Mouse (Mus musculus): ENCODE data around the gene Mybbp1a. TPM values are rescaled to one million over a fixed set of nuclear protein-coding genes. Genes with fewer than 3 reads are reported as not detected.
A peak's percentile ranks its signal among the peaks of the same experiment; 100 is the strongest.

Gene Mybbp1a
- 145 and 146 TPM in 2 replicates for polyA plus RNA-seq (2014; fragmentation: Nextera tagmentation; extraction: Ambion mirVana)

DNA sequence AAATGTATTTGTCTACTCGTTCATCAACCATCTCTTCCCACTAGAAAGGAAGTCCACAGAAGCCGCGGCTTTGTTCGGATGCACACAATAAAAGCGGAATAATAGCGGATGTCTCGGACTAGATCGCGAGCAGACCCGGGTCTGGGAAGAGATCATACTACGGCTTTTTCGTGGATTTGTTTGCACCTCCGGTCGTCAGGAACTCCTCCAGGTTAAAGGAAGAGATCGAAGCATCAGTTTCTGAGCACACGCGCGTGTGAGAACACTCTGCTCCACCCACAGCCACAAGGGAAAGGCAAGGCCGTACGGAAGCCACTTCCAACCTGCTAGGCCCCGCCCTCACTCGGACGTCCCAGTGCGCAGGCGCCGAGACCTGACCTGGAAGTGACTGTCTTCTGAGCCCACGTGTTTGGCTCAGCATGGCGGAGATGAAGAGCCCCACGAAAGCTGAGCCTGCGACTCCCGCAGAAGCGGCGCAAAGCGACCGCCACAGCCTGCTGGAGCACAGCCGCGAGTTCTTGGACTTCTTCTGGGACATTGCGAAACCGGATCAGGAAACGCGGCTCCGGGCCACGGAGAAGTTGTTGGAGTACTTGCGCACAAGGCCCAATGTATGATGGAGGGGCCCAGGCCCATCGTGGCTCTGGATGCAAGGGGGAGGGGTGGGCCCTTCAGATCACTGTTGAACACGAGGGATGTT, at the start of gene Mybbp1a:
Gene Mybbp1a (plus strand): TSS at position 391 of the 700 bp plus-strand sequence.
- DNase-seq (ENCODE audit: low spot score): peak; percentile 98
- peak within 1 kb of the TSS; percentile 84 for H3K9ac ChIP-seq (ENCODE audit: low read length)
- no peaks in the 10 kb centered on the region for H3K9me3 ChIP-seq (ENCODE audit: control insufficient read depth, low read length)
- H3K4me2 ChIP-seq (ENCODE audit: low read depth): peak within 1 kb of the TSS; percentile 88
- peak within 1 kb of the TSS; percentile 90 for H3K27ac ChIP-seq (ENCODE audit: low read depth, low read length)
- H3K4me3 ChIP-seq (ENCODE audit: low read depth, low read length): peak within 1 kb of the TSS; percentile 83
- H3K36me3 ChIP-seq (ENCODE audit: control insufficient read depth, insufficient read depth, low read length): peaks cover 25% of the 10 kb centered on the region
- peaks cover 6% of the 10 kb centered on the region for H3K4me1 ChIP-seq (ENCODE audit: control insufficient read depth, insufficient read depth, low read length)
- ATAC-seq (ENCODE audit: insufficient read depth, low FRiP score, low TSS enrichment): peak; percentile 91
- WGBS: under 1% methylated on average over 46 of the region's 46 CpGs
- H3K27me3 ChIP-seq (ENCODE audit: control insufficient read depth, insufficient read depth, low read length): no peaks in the 10 kb centered on the region

DNA sequence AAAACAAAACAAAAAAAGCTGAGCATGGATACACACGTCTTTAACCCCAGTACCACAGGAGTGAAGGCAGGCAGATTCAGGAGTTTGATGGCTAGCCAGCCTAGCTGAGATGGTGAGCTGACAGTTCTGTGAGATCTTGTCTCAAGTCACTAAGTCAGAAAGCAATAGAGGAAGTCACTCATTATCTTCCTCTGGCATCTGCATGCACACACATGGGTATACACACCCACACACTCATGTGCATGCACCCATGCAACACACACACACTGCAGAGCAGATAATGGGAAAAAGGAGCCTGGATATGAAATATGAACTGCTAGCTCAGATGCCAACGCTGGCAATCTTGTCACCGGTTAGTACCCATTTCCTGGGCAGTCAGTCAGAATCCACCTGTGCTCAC, 47.9 kb upstream of the Mybbp1a start:
- DNase-seq (ENCODE audit: low spot score): no peak
- Histone ChIP-seq H3K27me3 (ENCODE audit: control insufficient read depth, insufficient read depth, low read length) (no peaks in the 10 kb centered on the region), H3K27ac (ENCODE audit: low read depth, low read length) (no peak overlapping the region), H3K36me3 (ENCODE audit: control insufficient read depth, insufficient read depth, low read length) (no peaks in the 10 kb centered on the region), H3K4me1 (ENCODE audit: control insufficient read depth, insufficient read depth, low read length) (no peaks in the 10 kb centered on the region), H3K9me3 (ENCODE audit: control insufficient read depth, low read length) (no peaks in the 10 kb centered on the region), H3K4me3 (ENCODE audit: low read depth, low read length) (no peak overlapping the region), H3K9ac (ENCODE audit: low read length) (no peak overlapping the region), H3K4me2 (ENCODE audit: low read depth) (no peak overlapping the region)
- no peak for ATAC-seq (ENCODE audit: insufficient read depth, low FRiP score, low TSS enrichment)
- 95% methylated on average over 3 of the region's 3 CpGs for WGBS

DNA sequence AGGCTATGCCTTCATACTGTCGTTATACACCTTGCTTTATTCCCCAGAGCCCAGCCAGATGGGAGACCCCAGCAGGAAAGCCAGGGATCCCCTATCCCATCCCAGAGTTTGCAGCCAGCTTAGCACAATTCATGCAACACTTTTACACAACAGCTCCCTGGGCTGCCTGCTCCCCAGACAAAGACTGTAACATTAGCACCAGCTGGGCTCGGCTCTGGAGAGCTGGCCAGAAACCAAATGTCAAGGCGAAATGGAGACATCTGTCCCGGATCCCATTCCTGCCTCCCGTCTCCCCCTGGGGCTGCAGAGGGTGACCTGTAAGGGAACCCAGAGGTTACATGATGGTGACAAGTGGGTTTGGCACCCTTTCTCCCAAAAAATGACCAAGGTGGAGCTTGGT, 47.5 kb upstream of the Mybbp1a start:
- DNase-seq (ENCODE audit: low spot score): no peak
- no peak overlapping the region for H3K4me2 ChIP-seq (ENCODE audit: low read depth)
- no peak overlapping the region for H3K9ac ChIP-seq (ENCODE audit: low read length)
- ATAC-seq (ENCODE audit: insufficient read depth, low FRiP score, low TSS enrichment): no peak
- no peak overlapping the region for H3K4me3 ChIP-seq (ENCODE audit: low read depth, low read length)
- H3K27me3 ChIP-seq (ENCODE audit: control insufficient read depth, insufficient read depth, low read length): no peaks in the 10 kb centered on the region
- H3K36me3 ChIP-seq (ENCODE audit: control insufficient read depth, insufficient read depth, low read length): no peaks in the 10 kb centered on the region
- 54% methylated on average over 5 of the region's 5 CpGs for WGBS
- no peaks in the 10 kb centered on the region for H3K4me1 ChIP-seq (ENCODE audit: control insufficient read depth, insufficient read depth, low read length)
- no peak overlapping the region for H3K27ac ChIP-seq (ENCODE audit: low read depth, low read length)
- no peaks in the 10 kb centered on the region for H3K9me3 ChIP-seq (ENCODE audit: control insufficient read depth, low read length)

DNA sequence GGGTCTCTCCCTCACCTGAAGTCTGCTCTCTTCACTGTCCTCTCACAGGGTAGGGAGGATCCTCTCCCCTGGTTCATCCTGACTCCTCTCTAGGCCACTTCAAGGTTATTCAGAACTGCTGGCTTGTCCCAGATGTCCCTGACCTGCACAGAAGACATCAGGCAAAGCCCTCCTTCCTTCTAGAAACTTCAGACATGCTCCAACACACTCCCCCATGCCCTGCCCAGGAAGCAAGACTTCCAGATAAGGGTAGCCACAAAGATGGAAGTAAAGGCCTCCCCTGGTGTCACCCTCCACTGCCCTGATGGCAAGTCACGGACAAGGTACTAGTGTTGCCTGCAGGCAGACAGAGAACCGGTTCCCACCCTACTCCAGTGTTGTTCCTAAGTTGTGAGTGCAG, 46.5 kb upstream of the Mybbp1a start:
- WGBS: 86% methylated on average over 2 of the region's 2 CpGs

DNA sequence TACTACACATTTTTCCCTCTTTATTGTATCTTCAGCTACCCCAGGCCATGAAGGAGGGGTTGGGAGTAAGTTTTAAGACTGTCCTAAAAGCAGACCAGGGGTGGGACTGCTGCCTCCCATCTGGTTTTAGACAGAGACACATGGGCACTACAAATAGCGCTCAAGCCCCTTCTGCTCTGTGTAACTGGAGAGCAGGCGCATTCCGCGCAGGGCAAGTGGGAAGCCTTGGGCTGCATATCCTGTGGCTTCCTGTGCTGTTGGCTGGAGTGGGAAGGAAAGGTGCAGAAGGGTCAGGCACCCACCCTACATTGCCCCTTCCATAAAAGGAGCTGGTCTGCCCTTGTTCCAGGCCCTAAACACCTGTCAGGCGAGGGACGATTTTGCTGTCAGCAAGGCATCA, 45.5 kb upstream of the Mybbp1a start:
- Histone ChIP-seq H3K9me3 (ENCODE audit: control insufficient read depth, low read length) (no peaks in the 10 kb centered on the region), H3K4me3 (ENCODE audit: low read depth, low read length) (no peak overlapping the region), H3K36me3 (ENCODE audit: control insufficient read depth, insufficient read depth, low read length) (no peaks in the 10 kb centered on the region), H3K27me3 (ENCODE audit: control insufficient read depth, insufficient read depth, low read length) (no peaks in the 10 kb centered on the region), H3K9ac (ENCODE audit: low read length) (no peak overlapping the region), H3K4me1 (ENCODE audit: control insufficient read depth, insufficient read depth, low read length) (no peaks in the 10 kb centered on the region), H3K4me2 (ENCODE audit: low read depth) (no peak overlapping the region), H3K27ac (ENCODE audit: low read depth, low read length) (no peak overlapping the region)
- ATAC-seq (ENCODE audit: insufficient read depth, low FRiP score, low TSS enrichment) (no peak), DNase-seq (ENCODE audit: low spot score) (no peak)
- WGBS: 69% methylated on average over 6 of the region's 6 CpGs

More for the DNA sequence above, 46.5 kb upstream of the Mybbp1a start:
- Histone ChIP-seq H3K4me3 (ENCODE audit: low read depth, low read length) (no peak overlapping the region), H3K9me3 (ENCODE audit: control insufficient read depth, low read length) (no peaks in the 10 kb centered on the region), H3K27ac (ENCODE audit: low read depth, low read length) (no peak overlapping the region), H3K4me2 (ENCODE audit: low read depth) (no peak overlapping the region), H3K27me3 (ENCODE audit: control insufficient read depth, insufficient read depth, low read length) (no peaks in the 10 kb centered on the region), H3K4me1 (ENCODE audit: control insufficient read depth, insufficient read depth, low read length) (no peaks in the 10 kb centered on the region), H3K36me3 (ENCODE audit: control insufficient read depth, insufficient read depth, low read length) (no peaks in the 10 kb centered on the region), H3K9ac (ENCODE audit: low read length) (no peak overlapping the region)
- ATAC-seq (ENCODE audit: insufficient read depth, low FRiP score, low TSS enrichment): no peak
- no peak for DNase-seq (ENCODE audit: low spot score)

DNA sequence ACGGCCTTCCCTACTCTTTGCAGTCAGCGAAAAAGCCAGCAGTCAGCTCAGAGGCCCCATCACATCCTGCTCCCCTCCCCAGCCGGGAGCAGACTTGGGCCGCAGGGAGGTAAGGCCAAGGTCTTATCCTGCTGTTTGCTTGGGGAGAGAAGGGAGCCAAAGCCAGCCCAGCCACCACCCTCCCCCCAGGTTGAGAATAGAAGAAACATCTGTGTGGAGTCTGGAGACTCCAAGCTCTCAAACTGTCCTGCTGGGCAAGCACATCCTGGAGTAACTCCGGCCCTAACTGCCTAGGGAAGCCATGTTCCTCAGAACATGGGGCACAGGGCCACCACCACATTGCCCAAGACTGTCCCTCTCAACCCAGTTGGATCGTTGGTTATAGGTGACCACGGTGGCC, 44.5 kb upstream of the Mybbp1a start:
- Histone ChIP-seq H3K27me3 (ENCODE audit: control insufficient read depth, insufficient read depth, low read length) (no peaks in the 10 kb centered on the region), H3K4me1 (ENCODE audit: control insufficient read depth, insufficient read depth, low read length) (no peaks in the 10 kb centered on the region; the same call in 1 of the 2 replicates), H3K36me3 (ENCODE audit: control insufficient read depth, insufficient read depth, low read length) (no peaks in the 10 kb centered on the region), H3K27ac (ENCODE audit: low read depth, low read length) (no peak overlapping the region), H3K9me3 (ENCODE audit: control insufficient read depth, low read length) (no peaks in the 10 kb centered on the region), H3K9ac (ENCODE audit: low read length) (no peak overlapping the region), H3K4me2 (ENCODE audit: low read depth) (no peak overlapping the region), H3K4me3 (ENCODE audit: low read depth, low read length) (no peak overlapping the region)
- ATAC-seq (ENCODE audit: insufficient read depth, low FRiP score, low TSS enrichment) (no peak), DNase-seq (ENCODE audit: low spot score) (no peak)
- WGBS: 87% methylated on average over 7 of the region's 7 CpGs

DNA sequence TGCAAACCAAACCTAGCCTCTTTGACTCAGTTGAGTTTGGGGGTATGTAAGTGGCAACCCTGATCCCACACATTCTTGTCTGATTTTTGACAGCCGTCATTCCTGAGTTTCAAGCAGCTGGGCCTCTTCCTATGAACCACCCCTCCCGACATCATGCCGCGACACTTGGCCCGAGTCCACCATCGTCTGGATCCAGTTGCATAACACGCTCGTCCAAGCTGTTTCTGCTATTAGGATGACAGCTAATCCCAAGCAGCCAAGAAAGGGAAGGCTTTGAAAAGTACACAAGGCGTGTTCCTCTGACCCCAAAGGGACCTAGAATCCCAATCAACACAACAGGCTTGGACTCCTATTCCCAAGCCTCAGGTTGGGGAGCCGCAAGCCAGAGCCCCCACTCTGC, 44.1 kb upstream of the Mybbp1a start:
- WGBS: 92% methylated on average over 10 of the region's 10 CpGs
- Histone ChIP-seq H3K27ac (ENCODE audit: low read depth, low read length) (no peak overlapping the region), H3K36me3 (ENCODE audit: control insufficient read depth, insufficient read depth, low read length) (no peaks in the 10 kb centered on the region), H3K9me3 (ENCODE audit: control insufficient read depth, low read length) (no peaks in the 10 kb centered on the region), H3K27me3 (ENCODE audit: control insufficient read depth, insufficient read depth, low read length) (no peaks in the 10 kb centered on the region), H3K4me2 (ENCODE audit: low read depth) (no peak overlapping the region), H3K4me1 (ENCODE audit: control insufficient read depth, insufficient read depth, low read length) (no peaks in the 10 kb centered on the region; the same call in 1 of the 2 replicates), H3K4me3 (ENCODE audit: low read depth, low read length) (no peak overlapping the region), H3K9ac (ENCODE audit: low read length) (no peak overlapping the region)
- ATAC-seq (ENCODE audit: insufficient read depth, low FRiP score, low TSS enrichment): no peak
- DNase-seq (ENCODE audit: low spot score): no peak

DNA sequence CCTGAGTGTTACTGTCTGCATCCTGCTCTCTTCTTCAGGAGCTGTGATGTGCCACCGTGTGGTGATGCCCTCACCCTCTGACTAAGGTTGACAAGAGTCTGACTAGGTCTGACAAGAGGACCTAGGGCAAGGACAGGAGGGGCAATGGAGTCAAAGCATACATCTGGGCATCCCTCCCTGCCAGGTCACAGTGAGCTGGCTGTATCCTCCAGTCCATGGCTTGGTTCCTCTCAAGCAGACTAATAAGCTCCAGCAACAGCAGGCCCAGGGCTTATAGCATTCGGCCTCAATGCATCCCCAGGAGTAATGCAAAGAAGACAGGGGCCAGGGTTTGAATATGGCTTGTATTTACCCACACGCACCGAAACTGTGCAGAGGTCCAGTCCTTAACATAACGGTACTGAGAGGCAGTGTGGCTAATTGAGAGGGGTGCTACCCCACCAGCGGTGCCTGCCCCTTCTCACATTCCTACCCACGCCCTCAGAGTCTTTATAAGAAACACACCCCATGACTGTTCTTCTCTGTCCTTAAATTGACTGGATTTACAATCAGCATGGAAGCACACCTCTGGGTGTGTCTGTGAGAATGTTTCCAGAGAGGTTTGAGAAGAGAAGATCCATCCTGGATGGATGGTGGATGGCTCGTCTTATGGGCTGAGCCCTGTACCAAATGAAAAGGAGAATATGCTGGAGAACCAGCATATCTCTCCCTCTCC, 43.2 kb upstream of the Mybbp1a start:
- H3K27me3 ChIP-seq (ENCODE audit: control insufficient read depth, insufficient read depth, low read length): no peaks in the 10 kb centered on the region
- H3K4me2 ChIP-seq (ENCODE audit: low read depth): no peak overlapping the region
- no peak overlapping the region for H3K9ac ChIP-seq (ENCODE audit: low read length)
- H3K4me1 ChIP-seq (ENCODE audit: control insufficient read depth, insufficient read depth, low read length): no peaks in the 10 kb centered on the region; the same call in 1 of the 2 replicates
- H3K4me3 ChIP-seq (ENCODE audit: low read depth, low read length): no peak overlapping the region
- no peaks in the 10 kb centered on the region for H3K9me3 ChIP-seq (ENCODE audit: control insufficient read depth, low read length)
- no peak overlapping the region for H3K27ac ChIP-seq (ENCODE audit: low read depth, low read length)
- no peak for ATAC-seq (ENCODE audit: insufficient read depth, low FRiP score, low TSS enrichment)
- 87% methylated on average over 8 of the region's 8 CpGs for WGBS
- H3K36me3 ChIP-seq (ENCODE audit: control insufficient read depth, insufficient read depth, low read length): no peaks in the 10 kb centered on the region
- DNase-seq (ENCODE audit: low spot score): no peak

DNA sequence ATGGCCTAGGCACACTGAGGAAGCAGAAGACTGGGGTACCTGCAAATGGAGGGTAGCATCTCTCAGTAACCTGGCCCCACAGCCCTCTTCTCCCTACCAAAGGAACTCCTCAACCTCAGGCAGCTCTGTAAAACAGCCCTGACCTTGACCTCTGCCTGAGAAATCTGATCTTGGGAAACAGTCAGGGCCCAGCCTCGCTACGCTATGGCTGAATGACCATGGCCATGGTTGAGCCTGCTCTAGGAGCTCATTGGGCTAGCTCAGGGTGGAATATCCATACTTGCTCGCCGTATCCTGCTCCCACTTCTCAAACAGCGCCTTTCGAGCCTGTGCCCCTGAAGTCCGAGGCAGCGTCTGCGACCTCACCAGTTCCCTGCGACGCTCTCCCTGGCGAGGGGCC, 40.1 kb upstream of the Mybbp1a start:
- Histone ChIP-seq H3K9ac (ENCODE audit: low read length) (no peak overlapping the region), H3K4me1 (ENCODE audit: control insufficient read depth, insufficient read depth, low read length) (no peaks in the 10 kb centered on the region; the same call in 1 of the 2 replicates), H3K27me3 (ENCODE audit: control insufficient read depth, insufficient read depth, low read length) (no peaks in the 10 kb centered on the region), H3K4me2 (ENCODE audit: low read depth) (no peak overlapping the region), H3K9me3 (ENCODE audit: control insufficient read depth, low read length) (no peaks in the 10 kb centered on the region), H3K4me3 (ENCODE audit: low read depth, low read length) (no peak overlapping the region), H3K27ac (ENCODE audit: low read depth, low read length) (no peak overlapping the region), H3K36me3 (ENCODE audit: control insufficient read depth, insufficient read depth, low read length) (no peaks in the 10 kb centered on the region)
- DNase-seq (ENCODE audit: low spot score) (no peak), ATAC-seq (ENCODE audit: insufficient read depth, low FRiP score, low TSS enrichment) (no peak)
- WGBS: 88% methylated on average over 12 of the region's 12 CpGs
